Comparison of ENCODE assay signal across 29 mouse cellular contexts in genomic region chr2:37939997-37940396, GRCm38 (mm10).
"Had no signal": no experiment of that assay in that cellular context is flagged by ENCODE, and none has a peak within 500 bp of the region (broad histone marks: within the 10 kb centered on the region; RNA-seq: fewer than 3 reads in every experiment).

No protein-coding gene starts in this region.

- DNase-seq: gastrocnemius, adult 2 months; gastrocnemius, postnatal 10 days; gastrocnemius, postnatal 25 days; heart, adult 2 months; heart, postnatal 14 days; heart, postnatal 4 days; kidney, adult 18-20 months; kidney, adult 9 months; kidney, postnatal 10 days; kidney, postnatal 25 days; kidney, postnatal 4 days; liver; liver, embryonic 13.5 days had no signal

- H3K9ac ChIP-seq: heart, embryonic 13.5 days; heart, embryonic 15.5 days; hindbrain, embryonic 12.5 days; hindbrain, embryonic 14.5 days; intestine, embryonic 15.5 days; limb, embryonic 12.5 days; liver, embryonic 13.5 days; liver, embryonic 15.5 days had no signal

- H3K27me3 ChIP-seq: heart, embryonic 13.5 days; heart, embryonic 15.5 days; hindbrain, embryonic 12.5 days; intestine, embryonic 15.5 days; limb, embryonic 12.5 days; liver, embryonic 13.5 days; liver, embryonic 15.5 days had no signal

- H3K4me3 ChIP-seq: gastrocnemius, adult 2 months; heart, adult 2 months; heart, embryonic 13.5 days; heart, embryonic 15.5 days; hindbrain, embryonic 10.5 days; hindbrain, embryonic 12.5 days; intestine, embryonic 15.5 days; layer of hippocampus, adult 2 months; left cerebral cortex, adult 2 months; limb, embryonic 10.5 days; limb, embryonic 12.5 days; liver, embryonic 13.5 days; liver, embryonic 15.5 days had no signal

- H3K4me1 ChIP-seq: heart, embryonic 13.5 days; heart, embryonic 15.5 days; hindbrain, embryonic 12.5 days; intestine, embryonic 15.5 days; liver, embryonic 13.5 days; liver, embryonic 15.5 days had no signal

- H3K4me2 ChIP-seq: heart, embryonic 11.5 days; heart, embryonic 13.5 days; heart, embryonic 15.5 days; hindbrain, embryonic 12.5 days; hindbrain, embryonic 14.5 days; intestine, embryonic 15.5 days; limb, embryonic 12.5 days; liver, embryonic 11.5 days; liver, embryonic 13.5 days; liver, embryonic 15.5 days had no signal

- H3K36me3 ChIP-seq: heart, embryonic 15.5 days; hindbrain, embryonic 10.5 days; hindbrain, embryonic 12.5 days; intestine, embryonic 15.5 days; liver, embryonic 15.5 days had no signal

- ATAC-seq: hindbrain, embryonic 16.5 days; inflammation-experienced regulatory T-cells, adult 6 months; intestine, embryonic 15.5 days; intestine, postnatal 0 days had no signal

- H3K9me3 ChIP-seq: heart, embryonic 13.5 days; heart, embryonic 15.5 days; hindbrain, embryonic 10.5 days; hindbrain, embryonic 12.5 days; intestine, embryonic 15.5 days; limb, embryonic 10.5 days; limb, embryonic 12.5 days; liver, embryonic 13.5 days; liver, embryonic 15.5 days had no signal

- H3K27ac ChIP-seq: gastrocnemius, adult 2 months; heart, adult 2 months; heart, embryonic 13.5 days; heart, embryonic 15.5 days; hindbrain, embryonic 10.5 days; hindbrain, embryonic 12.5 days; hindbrain, embryonic 14.5 days; intestine, embryonic 15.5 days; layer of hippocampus, adult 2 months; left cerebral cortex, adult 2 months; limb, embryonic 10.5 days; limb, embryonic 12.5 days; liver, embryonic 13.5 days; liver, embryonic 15.5 days had no signal
